28 mouse cellular contexts compared by ENCODE assay signal in the genomic region with DNA sequence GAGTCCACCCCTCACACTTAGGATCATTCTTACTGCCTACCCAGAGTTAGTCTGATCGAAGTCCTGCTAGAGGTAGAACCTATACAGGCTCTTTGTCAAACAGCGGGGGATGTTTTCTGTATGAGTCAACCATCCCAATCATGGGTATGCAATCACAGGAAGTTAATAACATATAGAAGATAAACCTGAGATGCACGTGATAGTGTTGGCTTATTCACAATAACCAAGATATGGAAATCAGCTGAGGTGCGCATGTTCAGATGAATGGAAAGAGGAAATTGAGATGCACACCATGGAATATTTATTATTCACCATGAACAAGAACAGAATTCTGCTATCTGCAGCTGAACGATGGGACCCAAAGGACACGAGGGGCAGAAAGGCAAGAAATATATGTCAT.
DNase-seq lines count a peak whose midpoint lies in the region; ATAC-seq and TF ChIP-seq lines count a peak whose summit lies in the region.
"Had no signal": no experiment of that assay in that cellular context is flagged by ENCODE, and none has a peak within 500 bp of the region (broad histone marks: within the 10 kb centered on the region; RNA-seq: fewer than 3 reads in every experiment).

No protein-coding gene starts in this region.

- no peak for TF ChIP-seq CTCF in gastrocnemius, adult 2 months (IDR thresholded peaks at IDR 0.05)

- H3K27me3 ChIP-seq in kidney, embryonic 16.5 days (ENCODE audit: insufficient read depth, low read length) = no peaks in the 10 kb centered on the region
- H3K27me3 ChIP-seq in kidney, embryonic 15.5 days = no peaks in the 10 kb centered on the region
- H3K27me3 ChIP-seq: embryonic facial prominence, embryonic 12.5 days; embryonic facial prominence, embryonic 15.5 days; heart, embryonic 15.5 days; hindbrain, embryonic 13.5 days; Patski had no signal

- DNase-seq in gastrocnemius, adult 2 months = no peak
- no peak for DNase-seq in gastrocnemius, postnatal 14 days
- no peak for DNase-seq in cerebellum, postnatal 36 days
- no peak for DNase-seq in adrenal gland, postnatal 4 days (ENCODE audit: low spot score in 2 of 2)
- DNase-seq: adrenal gland, adult 8-10 months; adrenal gland, postnatal 25 days; cerebellum, adult 11-12 months; cerebellum, adult 8-10 months; cerebellum, postnatal 10 days; forebrain, postnatal 0 days; gastrocnemius, postnatal 36 days; heart, postnatal 36 days; kidney, adult 18-20 months; kidney, adult 9 months had no signal

- H3K4me1 ChIP-seq in kidney, embryonic 16.5 days (ENCODE audit: insufficient read depth, low read length) = no peaks in the 10 kb centered on the region
- no peaks in the 10 kb centered on the region for H3K4me1 ChIP-seq in kidney, embryonic 15.5 days
- H3K4me1 ChIP-seq: embryonic facial prominence, embryonic 12.5 days; hindbrain, embryonic 13.5 days had no signal

- intact Hi-C loops in gastrocnemius, adult 2 months (cut with DNase I) = no loop called here
- intact Hi-C loops in gastrocnemius, postnatal 14 days (cut with DNase I; ENCODE audit: low total_unique reads) = no loop called here

- ATAC-seq in kidney, embryonic 16.5 days (ENCODE audit: low FRiP score, low TSS enrichment) = no peak
- no peak for ATAC-seq in kidney, embryonic 15.5 days (replicated peaks; ENCODE audit: low FRiP score)
- ATAC-seq in activated CD4-positive, CD25-positive, alpha-beta regulatory T cell, adult 4 months = peak; percentile 55
- ATAC-seq in inflammation-experienced regulatory T-cells, adult 6 months = peak; percentile 46
- ATAC-seq: forebrain, embryonic 14.5 days; forebrain, postnatal 0 days; hindbrain, embryonic 16.5 days; Patski had no signal

- no peak overlapping the region for H3K4me3 ChIP-seq in gastrocnemius, adult 2 months
- no peak overlapping the region for H3K4me3 ChIP-seq in kidney, embryonic 16.5 days (ENCODE audit: low read length)
- H3K4me3 ChIP-seq in kidney, embryonic 15.5 days (replicated peaks) = no peak overlapping the region
- H3K4me3 ChIP-seq: embryonic facial prominence, embryonic 12.5 days; embryonic facial prominence, embryonic 15.5 days; heart, embryonic 15.5 days; hindbrain, embryonic 10.5 days; hindbrain, embryonic 13.5 days had no signal

- WGBS in kidney, embryonic 16.5 days = 85% methylated on average over 6 of the region's 6 CpGs
- WGBS in kidney, embryonic 15.5 days = 87% methylated on average over 6 of the region's 6 CpGs

- H3K36me3 ChIP-seq in kidney, embryonic 16.5 days (ENCODE audit: insufficient read depth, low read length) = no peaks in the 10 kb centered on the region
- no peaks in the 10 kb centered on the region for H3K36me3 ChIP-seq in kidney, embryonic 15.5 days
- H3K36me3 ChIP-seq: embryonic facial prominence, embryonic 12.5 days; embryonic facial prominence, embryonic 15.5 days; G1E; heart, embryonic 15.5 days; hindbrain, embryonic 10.5 days; hindbrain, embryonic 13.5 days had no signal

- H3K27ac ChIP-seq in gastrocnemius, adult 2 months = peak overlapping the region; percentile 25; the same call in 1 of the 2 replicates
- H3K27ac ChIP-seq in kidney, embryonic 16.5 days (ENCODE audit: low read length) = peak overlapping the region; percentile 0; the same call in 1 of the 2 replicates
- H3K27ac ChIP-seq in kidney, embryonic 15.5 days = no peak overlapping the region
- H3K27ac ChIP-seq: embryonic facial prominence, embryonic 12.5 days; embryonic facial prominence, embryonic 15.5 days; hindbrain, embryonic 10.5 days; hindbrain, embryonic 13.5 days had no signal

- no peak overlapping the region for H3K9ac ChIP-seq in kidney, embryonic 16.5 days (replicated peaks; ENCODE audit: low read length)
- H3K9ac ChIP-seq in kidney, embryonic 15.5 days = no peak overlapping the region
- H3K9ac ChIP-seq: embryonic facial prominence, embryonic 12.5 days; embryonic facial prominence, embryonic 15.5 days; forebrain, postnatal 0 days; heart, embryonic 15.5 days; hindbrain, embryonic 13.5 days had no signal

- H3K4me2 ChIP-seq in kidney, embryonic 16.5 days (replicated peaks; ENCODE audit: low read depth, low read length) = no peak overlapping the region
- H3K4me2 ChIP-seq in kidney, embryonic 15.5 days = no peak overlapping the region
- H3K4me2 ChIP-seq: embryonic facial prominence, embryonic 12.5 days; embryonic facial prominence, embryonic 15.5 days; heart, embryonic 11.5 days; heart, embryonic 15.5 days; hindbrain, embryonic 13.5 days had no signal

- no peaks in the 10 kb centered on the region for H3K9me3 ChIP-seq in kidney, embryonic 16.5 days (ENCODE audit: low read length)
- no peaks in the 10 kb centered on the region for H3K9me3 ChIP-seq in kidney, embryonic 15.5 days (replicated peaks)
- H3K9me3 ChIP-seq: embryonic facial prominence, embryonic 12.5 days; embryonic facial prominence, embryonic 15.5 days; heart, embryonic 15.5 days; hindbrain, embryonic 10.5 days; hindbrain, embryonic 13.5 days had no signal

Comparison
In these comparisons a context has a peak if more than half of its experiments do, and no peak if none do; other contexts are left out.
1. ATAC-seq: peak in activated CD4-positive, CD25-positive, alpha-beta regulatory T cell, adult 4 months (single experiment) and inflammation-experienced regulatory T-cells, adult 6 months (single experiment); none in kidney, embryonic 16.5 days (single experiment) and kidney, embryonic 15.5 days (single experiment).